Mouse (Mus musculus) embryonic facial prominence, embryonic 13.5 days (tissue): ENCODE measurements at regions not wholly inside any gene's neighbourhood (a gene's known extent, or its start where the extent isn't known, plus 50 kb on each side); places are given as distances from the start of the nearest gene placed in this dataset.

Experiments
- ATAC-seq: fragments of 200-750 bp; cut with Nextera tagmentation; 2 replicates; pipeline ENCODE4 v1.8.0; 2017; ENCODE audit warnings: low read depth; ENCODE audit not compliant: insufficient number of reproducible peaks, insufficient read depth, low FRiP score, low TSS enrichment
- H3K27ac ChIP-seq: fragments of 300-500 bp; sonication (generic); 2 replicates; pipeline ENCODE4 v1.5.1; 2015; ENCODE audit warnings: moderate library complexity, mild to moderate bottlenecking, inconsistent platforms
- H3K27me3 ChIP-seq: fragments of 300-500 bp; sonication (generic); 2 replicates; pipeline ENCODE4 v1.6.1; 2015; ENCODE audit warnings: mild to moderate bottlenecking, inconsistent platforms
- H3K36me3 ChIP-seq: fragments of 300-500 bp; sonication (generic); 2 replicates; pipeline ENCODE4 v1.6.1; 2015; ENCODE audit warnings: mild to moderate bottlenecking, inconsistent platforms
- H3K4me1 ChIP-seq: fragments of 300-500 bp; sonication (generic); 2 replicates; pipeline ENCODE4 v1.6.1; 2015; ENCODE audit warnings: inconsistent platforms
- H3K4me2 ChIP-seq: fragments of 300-500 bp; sonication (generic); 2 replicates; pipeline ENCODE4 v1.6.1; 2015; ENCODE audit warnings: moderate library complexity, mild to moderate bottlenecking, inconsistent platforms
- H3K4me3 ChIP-seq: fragments of 300-500 bp; sonication (generic); 2 replicates; pipeline ENCODE4 v1.5.1; 2015; ENCODE audit warnings: mild to moderate bottlenecking, inconsistent platforms
- H3K9ac ChIP-seq: fragments of 300-500 bp; sonication (generic); 2 replicates; pipeline ENCODE4 v1.6.1; 2015; ENCODE audit warnings: mild to moderate bottlenecking, inconsistent platforms
- H3K9me3 ChIP-seq: fragments of 300-500 bp; sonication (generic); 2 replicates; pipeline ENCODE4 v1.6.1; 2016; ENCODE audit warnings: inconsistent platforms
- WGBS: fragments of 180-500 bp; shearing (Covaris S2); methylation state at CpG from one replicate; pipeline ENCODE4 v1.1.7; 2015; ENCODE audit warnings: mixed read lengths; 5-methylcytosine and 5-hydroxymethylcytosine counted together

DNA sequence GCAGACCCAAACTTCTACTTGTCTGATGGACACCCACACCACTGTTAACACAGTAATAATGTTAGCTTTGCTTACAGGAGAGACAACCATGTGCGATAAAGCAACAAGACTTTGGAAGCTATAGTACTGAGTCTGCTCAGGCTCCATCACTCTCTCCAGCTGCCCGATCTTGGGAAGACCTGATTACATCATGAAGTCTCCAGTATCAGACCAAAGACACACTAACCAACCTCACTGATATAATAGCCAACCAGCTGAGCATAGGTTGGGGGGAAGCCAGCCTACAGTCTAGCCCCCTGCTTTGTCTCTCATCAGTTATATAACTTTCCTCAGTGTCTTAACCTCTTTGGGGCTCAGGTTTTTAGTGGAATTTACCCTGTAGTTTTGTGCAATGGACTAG lies 51.9 kb upstream of the Cdyl start:
- no peak for ATAC-seq
- no peak overlapping the region for H3K4me2 ChIP-seq
- 91% methylated on average over 2 of the region's 2 CpGs for WGBS
- no peaks in the 10 kb centered on the region for H3K36me3 ChIP-seq
- H3K4me3 ChIP-seq = no peak overlapping the region
- no peaks in the 10 kb centered on the region for H3K9me3 ChIP-seq
- H3K4me1 ChIP-seq = no peaks in the 10 kb centered on the region
- no peak overlapping the region for H3K27ac ChIP-seq
- no peaks in the 10 kb centered on the region for H3K27me3 ChIP-seq
- H3K9ac ChIP-seq = no peak overlapping the region
